Mouse (Mus musculus): ENCODE results near the gene Apoe.

DNA sequence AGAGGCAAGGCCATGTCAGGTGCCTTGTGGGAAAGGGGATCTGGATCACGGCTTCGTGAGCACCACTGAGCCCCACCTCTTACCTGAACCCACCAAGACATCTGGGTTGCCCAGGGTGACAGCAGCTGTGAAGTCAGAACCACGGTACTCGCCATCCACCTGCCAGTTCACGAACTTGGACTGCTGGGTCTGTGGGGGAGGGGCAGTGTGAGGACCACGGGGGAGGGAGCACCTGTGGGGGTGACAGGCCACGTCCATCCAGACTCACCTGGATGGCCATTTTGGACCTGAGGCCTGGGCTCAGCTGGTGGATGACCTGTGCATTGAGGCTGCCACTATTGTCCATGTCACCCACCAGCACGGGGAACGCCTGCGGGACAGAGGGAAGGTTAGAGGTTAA, 11.7 kb upstream of the Apoe start:
- TF ChIP-seq CTCF (IDR thresholded peaks at IDR 0.05; ENCODE audit: control insufficient read depth, insufficient read depth, low read length): no peak
- TF ChIP-seq POLR2A (IDR thresholded peaks at IDR 0.05; ENCODE audit: borderline replicate concordance, control insufficient read depth, low read depth, low read length): no peak; the same call in 1 of the 2 replicates
